Comparison of ENCODE assay signal across 12 mouse cellular contexts in genomic region chr10:60046696-60047095, GRCm38 (mm10). TPM values are rescaled to one million over a fixed set of nuclear protein-coding genes. Genes with fewer than 3 reads are reported as not detected.
DNase-seq lines count a peak whose midpoint lies in the region; ATAC-seq and TF ChIP-seq lines count a peak whose summit lies in the region.
"Had no signal": no experiment of that assay in that cellular context is flagged by ENCODE, and none has a peak within 500 bp of the region (broad histone marks: within the 10 kb centered on the region; RNA-seq: fewer than 3 reads in every experiment).

No protein-coding gene starts in this region.

- 11% methylated on average over 5 of the region's 5 CpGs for WGBS in forebrain, postnatal 0 days
- 12% methylated on average over 5 of the region's 5 CpGs for WGBS in forebrain, embryonic 13.5 days
- 7% methylated on average over 5 of the region's 5 CpGs for WGBS in midbrain, embryonic 15.5 days
- 23% methylated on average over 5 of the region's 5 CpGs for WGBS in midbrain, embryonic 11.5 days

- no peak overlapping the region for H3K4me3 ChIP-seq in forebrain, postnatal 0 days (ENCODE audit: low read depth, low read length)
- H3K4me3 ChIP-seq in forebrain, embryonic 13.5 days, result no peak overlapping the region
- no peak overlapping the region for H3K4me3 ChIP-seq in midbrain, embryonic 15.5 days
- no peak overlapping the region for H3K4me3 ChIP-seq in midbrain, embryonic 11.5 days (ENCODE audit: low read depth, low read length)
- no peak overlapping the region for H3K4me3 ChIP-seq in layer of hippocampus, adult 2 months
- H3K4me3 ChIP-seq: kidney, embryonic 15.5 days; midbrain, embryonic 12.5 days had no signal

- no peak overlapping the region for H3K9ac ChIP-seq in forebrain, postnatal 0 days
- no peak overlapping the region; the same call in 1 of the 2 replicates for H3K9ac ChIP-seq in forebrain, embryonic 13.5 days
- no peak overlapping the region for H3K9ac ChIP-seq in midbrain, embryonic 15.5 days
- H3K9ac ChIP-seq in midbrain, embryonic 11.5 days (ENCODE audit: low read length), result no peak overlapping the region
- H3K9ac ChIP-seq: kidney, embryonic 15.5 days; midbrain, embryonic 12.5 days had no signal

- no peak for TF ChIP-seq CTCF in forebrain, postnatal 0 days (IDR thresholded peaks at IDR 0.05; ENCODE audit: low read depth)
- TF ChIP-seq CTCF in layer of hippocampus, adult 2 months (conservative IDR thresholded peaks at IDR 0.05), result no peak

- no peak overlapping the region for H3K4me2 ChIP-seq in forebrain, postnatal 0 days (ENCODE audit: low read depth)
- H3K4me2 ChIP-seq in forebrain, embryonic 13.5 days, result no peak overlapping the region
- H3K4me2 ChIP-seq in midbrain, embryonic 15.5 days, result no peak overlapping the region
- H3K4me2 ChIP-seq in midbrain, embryonic 11.5 days, result no peak overlapping the region
- H3K4me2 ChIP-seq: kidney, embryonic 15.5 days; midbrain, embryonic 12.5 days had no signal

- ATAC-seq in forebrain, postnatal 0 days, result peak; percentile 53; the same call in 1 of the 2 replicates
- no peak for ATAC-seq in forebrain, embryonic 13.5 days
- ATAC-seq in midbrain, embryonic 15.5 days (replicated peaks), result 0 out of 2 replicates have a peak, but pooled peaks have one; percentile 45
- ATAC-seq in midbrain, embryonic 11.5 days (ENCODE audit: low FRiP score), result no peak
- ATAC-seq: CD4-positive, CD25-positive, alpha-beta regulatory T cell, adult 4 months had no signal

- no peaks in the 10 kb centered on the region for H3K4me1 ChIP-seq in forebrain, postnatal 0 days (ENCODE audit: insufficient read depth)
- H3K4me1 ChIP-seq in forebrain, embryonic 13.5 days, result peaks cover 4% of the 10 kb centered on the region; the same call in 1 of the 2 replicates
- 0 out of 2 replicates have a peak, but pooled peaks cover 5% of the 10 kb centered on the region for H3K4me1 ChIP-seq in midbrain, embryonic 15.5 days
- no peaks in the 10 kb centered on the region for H3K4me1 ChIP-seq in midbrain, embryonic 11.5 days (ENCODE audit: control insufficient read depth, insufficient read depth, low read length)
- H3K4me1 ChIP-seq: kidney, embryonic 15.5 days; midbrain, embryonic 12.5 days had no signal

- H3K27ac ChIP-seq in forebrain, postnatal 0 days (ENCODE audit: low read depth, low read length), result 0 out of 2 replicates have a peak overlapping the region, but pooled peaks have one; percentile 40
- H3K27ac ChIP-seq in forebrain, embryonic 13.5 days, result no peak overlapping the region
- peak overlapping the region; percentile 4; the same call in 1 of the 2 replicates for H3K27ac ChIP-seq in midbrain, embryonic 15.5 days
- H3K27ac ChIP-seq in midbrain, embryonic 11.5 days (ENCODE audit: low read depth, low read length), result no peak overlapping the region
- no peak overlapping the region for H3K27ac ChIP-seq in layer of hippocampus, adult 2 months
- H3K27ac ChIP-seq: kidney, embryonic 15.5 days; midbrain, embryonic 12.5 days had no signal

- peak; percentile 62 for DNase-seq in forebrain, postnatal 0 days
- DNase-seq in midbrain, embryonic 11.5 days (ENCODE audit: low spot score, missing footprints), result no peak
- peak; percentile 27 to 54 for DNase-seq in layer of hippocampus, adult 2 months (ENCODE audit: low spot score in 2 of 2)
- peak; percentile 28 for DNase-seq in right cerebral cortex, postnatal 4 days
- DNase-seq in liver, result no peak
- DNase-seq in embryo, embryonic 9.5 days (ENCODE audit: extremely low spot score), result no peak
- DNase-seq: thymus, postnatal 25 days had no signal

- no peaks in the 10 kb centered on the region for H3K9me3 ChIP-seq in forebrain, postnatal 0 days (ENCODE audit: low read length)
- no peaks in the 10 kb centered on the region for H3K9me3 ChIP-seq in forebrain, embryonic 13.5 days (replicated peaks)
- H3K9me3 ChIP-seq in midbrain, embryonic 15.5 days, result no peaks in the 10 kb centered on the region
- H3K9me3 ChIP-seq in midbrain, embryonic 11.5 days (ENCODE audit: control insufficient read depth, low read length), result no peaks in the 10 kb centered on the region
- H3K9me3 ChIP-seq: kidney, embryonic 15.5 days; midbrain, embryonic 12.5 days had no signal

- H3K36me3 ChIP-seq in forebrain, postnatal 0 days (ENCODE audit: insufficient read depth), result no peaks in the 10 kb centered on the region
- H3K36me3 ChIP-seq in forebrain, embryonic 13.5 days (ENCODE audit: poor library complexity, severe bottlenecking), result peaks cover 10% of the 10 kb centered on the region; the same call in 1 of the 2 replicates
- no peaks in the 10 kb centered on the region for H3K36me3 ChIP-seq in midbrain, embryonic 15.5 days (replicated peaks)
- H3K36me3 ChIP-seq in midbrain, embryonic 11.5 days (ENCODE audit: control insufficient read depth, insufficient read depth, low read length), result no peaks in the 10 kb centered on the region

- H3K27me3 ChIP-seq in forebrain, postnatal 0 days (ENCODE audit: insufficient read depth, low read length), result no peaks in the 10 kb centered on the region
- H3K27me3 ChIP-seq in forebrain, embryonic 13.5 days, result no peaks in the 10 kb centered on the region
- H3K27me3 ChIP-seq in midbrain, embryonic 15.5 days (replicated peaks), result no peaks in the 10 kb centered on the region
- peaks cover 2% of the 10 kb centered on the region; the same call in 1 of the 2 replicates for H3K27me3 ChIP-seq in midbrain, embryonic 11.5 days (ENCODE audit: control insufficient read depth, insufficient read depth, low read length)
- H3K27me3 ChIP-seq: kidney, embryonic 15.5 days had no signal

RNA-seq across cellular contexts. Expression of gene Anapc16, which starts 43.8 kb away (rescaled TPM):
- total RNA-seq in forebrain, postnatal 0 days (2014; rRNA removed), result 98.6 and 115 TPM in 2 replicates
- polyA plus RNA-seq in forebrain, postnatal 0 days (2015; fragmentation: Nextera tagmentation; extraction: Ambion mirVana), result 109 and 117 TPM in 2 replicates
- polyA plus RNA-seq in forebrain, embryonic 13.5 days (2015; fragmentation: Nextera tagmentation; extraction: Ambion mirVana), result 122 TPM in 2 replicates
- polyA plus RNA-seq in midbrain, embryonic 15.5 days (2015; fragmentation: Nextera tagmentation; extraction: Ambion mirVana), result 106 and 109 TPM in 2 replicates
- 87.2 and 98.5 TPM in 2 replicates for polyA plus RNA-seq in midbrain, embryonic 11.5 days (2014; fragmentation: Nextera tagmentation; extraction: Ambion mirVana)
- 10 to 100 TPM; 64.8 to 71.4 TPM for total RNA-seq in layer of hippocampus, adult 2 months (2021)

RNA-seq across cellular contexts. Expression of gene Ascc1, which starts 44.1 kb away (rescaled TPM):
- 20.0 and 24.3 TPM in 2 replicates for total RNA-seq in forebrain, postnatal 0 days (2014; rRNA removed)
- polyA plus RNA-seq in forebrain, postnatal 0 days (2015; fragmentation: Nextera tagmentation; extraction: Ambion mirVana), result 43.8 and 50.5 TPM in 2 replicates
- polyA plus RNA-seq in forebrain, embryonic 13.5 days (2015; fragmentation: Nextera tagmentation; extraction: Ambion mirVana), result 42.1 and 43.1 TPM in 2 replicates
- polyA plus RNA-seq in midbrain, embryonic 15.5 days (2015; fragmentation: Nextera tagmentation; extraction: Ambion mirVana), result 47.4 and 48.7 TPM in 2 replicates
- polyA plus RNA-seq in midbrain, embryonic 11.5 days (2014; fragmentation: Nextera tagmentation; extraction: Ambion mirVana), result 42.5 and 43.6 TPM in 2 replicates
- total RNA-seq in layer of hippocampus, adult 2 months (2021), result 10 to 100 TPM; 15.3 to 17.2 TPM

RNA-seq across cellular contexts. Expression of gene Spock2, which starts 59.3 kb away (rescaled TPM):
- 156 and 215 TPM in 2 replicates for total RNA-seq in forebrain, postnatal 0 days (2014; rRNA removed)
- 50.7 and 84.8 TPM in 2 replicates for polyA plus RNA-seq in forebrain, postnatal 0 days (2015; fragmentation: Nextera tagmentation; extraction: Ambion mirVana)
- polyA plus RNA-seq in forebrain, embryonic 13.5 days (2015; fragmentation: Nextera tagmentation; extraction: Ambion mirVana), result 19.7 and 25.9 TPM in 2 replicates
- polyA plus RNA-seq in midbrain, embryonic 15.5 days (2015; fragmentation: Nextera tagmentation; extraction: Ambion mirVana), result 106 and 113 TPM in 2 replicates
- polyA plus RNA-seq in midbrain, embryonic 11.5 days (2014; fragmentation: Nextera tagmentation; extraction: Ambion mirVana), result 11.2 and 12.2 TPM in 2 replicates
- total RNA-seq in layer of hippocampus, adult 2 months (2021), result 100 to 1,000 TPM; 476 to 514 TPM

Comparison
In these comparisons a context has a peak if more than half of its experiments do, and no peak if none do; other contexts are left out.
1. ATAC-seq: peak in forebrain, postnatal 0 days (single experiment) and midbrain, embryonic 15.5 days (single experiment); none in forebrain, embryonic 13.5 days (single experiment) and midbrain, embryonic 11.5 days (single experiment).
2. H3K27ac ChIP-seq: peak in forebrain, postnatal 0 days (single experiment) and midbrain, embryonic 15.5 days (single experiment); none in forebrain, embryonic 13.5 days (single experiment), midbrain, embryonic 11.5 days (single experiment) and layer of hippocampus, adult 2 months (single experiment).
3. DNase-seq: peak in forebrain, postnatal 0 days (single experiment), layer of hippocampus, adult 2 months (2 of 2) and right cerebral cortex, postnatal 4 days (single experiment); none in midbrain, embryonic 11.5 days (single experiment), liver (single experiment) and embryo, embryonic 9.5 days (single experiment).